11 mouse cellular contexts compared by ENCODE assay signal in genomic region chr1:192546843-192547242, GRCm38 (mm10).
DNase-seq lines count a peak whose midpoint lies in the region.
"Had no signal": no experiment of that assay in that cellular context is flagged by ENCODE, and none has a peak within 500 bp of the region (broad histone marks: within the 10 kb centered on the region; RNA-seq: fewer than 3 reads in every experiment).

No protein-coding gene starts in this region.

- DNase-seq in cerebellum, adult 18-20 months, result peak; percentile 35 to 40
- DNase-seq in cerebellum, adult 11-12 months, result no peak
- DNase-seq in kidney, adult 9 months, result peak; percentile 8
- DNase-seq in kidney, adult 18-20 months, result no peak
- DNase-seq in retina, postnatal 1 day, result peak; percentile 51
- no peak for DNase-seq in retina, embryonic 14.5 days (ENCODE audit: low spot score)
- DNase-seq in embryo, embryonic 11 days, result no peak
- no peak for DNase-seq in thymus, postnatal 14 days
- DNase-seq: adrenal gland, postnatal 10 days; B cell, adult 2 months; kidney, postnatal 10 days had no signal

Comparison
In these comparisons a context has a peak if more than half of its experiments do, and no peak if none do; other contexts are left out.
1. DNase-seq: peak in cerebellum, adult 18-20 months (2 of 2), kidney, adult 9 months (single experiment) and retina, postnatal 1 day (single experiment); none in cerebellum, adult 11-12 months (single experiment), kidney, adult 18-20 months (single experiment), retina, embryonic 14.5 days (single experiment), embryo, embryonic 11 days (single experiment) and thymus, postnatal 14 days (single experiment).